Mouse (Mus musculus) heart, adult 2 months (tissue): Measurements from ENCODE around the gene Cfi.

ENCODE experiments used
- CTCF ChIP-seq: fragments of 200-600 bp; IDR thresholded peaks from 2 replicates; pipeline ENCODE4 v1.8.1; 2022; ENCODE audit warnings: antibody characterized with exemption, mild to moderate bottlenecking, moderate library complexity
- EP300 ChIP-seq: fragments of 200-500 bp; IDR thresholded peaks from 2 replicates; pipeline ENCODE4 v1.6.1; 2011; ENCODE audit warnings: low read depth, low read length, control low read depth; ENCODE audit not compliant: insufficient read depth
- POLR2A ChIP-seq: fragments of 200-500 bp; IDR thresholded peaks from 2 replicates; pipeline ENCODE4 v1.6.1; 2011; ENCODE audit warnings: mild to moderate bottlenecking, low read depth, low read length, control low read depth; ENCODE audit not compliant: insufficient read depth

- TF ChIP-seq CTCF (no peak), POLR2A (no peak), EP300 (no peak)
These were observed 41.9 kb upstream of the Cfi start for GRCm38 (mm10) chr3:129793801-129794200.
